Mouse (Mus musculus): ENCODE measurements around the gene Ctnna3.

Gene Ctnna3

DNA sequence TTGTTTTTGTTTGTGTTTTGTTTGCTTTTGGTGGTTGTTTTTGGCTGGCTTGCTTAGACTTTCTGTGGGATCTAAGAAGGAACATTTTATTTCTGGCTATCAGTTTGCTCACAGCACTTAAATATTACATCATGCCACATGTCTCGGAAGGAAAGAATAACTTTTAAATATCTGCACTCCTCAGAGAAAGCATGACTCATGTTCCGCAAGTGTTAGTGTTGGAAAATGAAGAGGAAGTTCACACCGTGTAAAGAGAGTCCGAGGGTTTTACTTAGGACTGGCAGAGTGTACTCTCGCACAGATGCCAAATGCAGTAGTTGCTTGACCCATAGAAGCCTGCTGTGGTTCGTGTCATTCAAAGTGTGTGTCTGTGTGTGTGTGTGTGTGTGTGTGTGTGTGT lies 619.3 kb downstream of the Ctnna3 start:
- DNase-seq (ENCODE audit: low read depth, low spot score): no peak

DNA sequence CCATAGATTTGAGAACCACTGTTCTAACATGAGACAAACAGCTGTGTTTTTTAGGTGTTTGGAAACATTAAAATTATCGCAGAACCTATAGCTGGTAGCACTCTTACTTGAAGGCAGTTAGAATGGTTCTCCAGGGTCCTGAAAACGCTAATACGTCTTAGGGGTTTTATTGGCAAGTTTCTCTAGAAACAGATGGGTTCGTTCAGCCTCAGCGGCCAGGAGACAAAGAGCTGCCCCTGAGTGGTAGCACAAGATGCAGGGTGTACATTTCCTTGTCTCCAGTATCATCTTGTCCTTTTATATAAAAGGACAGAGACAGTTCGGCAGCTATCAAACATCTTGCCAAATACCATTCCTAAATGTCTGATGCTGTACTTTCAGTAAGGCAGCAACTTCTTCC lies 620.0 kb downstream of the Ctnna3 start:
- DNase-seq (ENCODE audit: low read depth, low spot score): no peak

DNA sequence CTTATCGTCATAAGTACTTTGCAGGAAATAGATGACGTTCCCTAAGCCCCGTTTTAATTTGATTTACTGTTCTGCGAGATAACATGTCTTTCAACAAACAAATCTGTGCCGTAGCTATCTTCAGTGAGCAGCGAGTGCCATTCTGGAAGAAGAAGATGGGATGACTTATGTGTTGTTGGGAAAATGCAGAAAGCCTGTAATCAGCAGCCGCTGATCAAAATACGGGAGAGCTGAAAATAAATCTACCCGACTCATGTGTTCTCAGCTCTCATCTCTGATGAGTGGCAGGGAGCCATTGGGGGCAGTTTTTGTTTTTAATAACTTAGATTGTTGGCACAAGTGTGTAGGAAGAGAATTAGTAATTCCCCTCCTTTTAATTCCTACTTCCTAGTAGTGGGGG lies 633.8 kb downstream of the Ctnna3 start:
- no peak for DNase-seq (ENCODE audit: low read depth, low spot score)

DNA sequence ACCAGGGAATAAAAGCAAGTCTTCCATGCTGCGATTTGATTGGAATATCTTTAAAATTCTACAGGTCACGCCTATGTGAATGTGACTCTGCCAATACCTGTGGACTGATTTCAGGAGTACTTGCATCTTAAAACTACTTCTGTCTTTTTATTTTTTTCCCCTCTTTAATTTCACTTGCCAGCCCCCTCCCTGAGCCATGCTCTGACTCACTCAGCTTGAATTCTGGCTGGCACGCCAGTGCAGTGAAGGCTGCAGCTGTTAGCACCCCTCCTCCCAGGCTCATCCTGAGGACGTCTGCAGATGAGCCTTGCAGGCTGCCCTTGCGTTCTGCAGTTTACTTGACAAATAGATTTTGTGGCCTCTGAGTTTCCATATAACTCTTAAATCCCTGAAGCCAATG lies 646.0 kb downstream of the Ctnna3 start:
- no peak for DNase-seq (ENCODE audit: low read depth, low spot score)

DNA sequence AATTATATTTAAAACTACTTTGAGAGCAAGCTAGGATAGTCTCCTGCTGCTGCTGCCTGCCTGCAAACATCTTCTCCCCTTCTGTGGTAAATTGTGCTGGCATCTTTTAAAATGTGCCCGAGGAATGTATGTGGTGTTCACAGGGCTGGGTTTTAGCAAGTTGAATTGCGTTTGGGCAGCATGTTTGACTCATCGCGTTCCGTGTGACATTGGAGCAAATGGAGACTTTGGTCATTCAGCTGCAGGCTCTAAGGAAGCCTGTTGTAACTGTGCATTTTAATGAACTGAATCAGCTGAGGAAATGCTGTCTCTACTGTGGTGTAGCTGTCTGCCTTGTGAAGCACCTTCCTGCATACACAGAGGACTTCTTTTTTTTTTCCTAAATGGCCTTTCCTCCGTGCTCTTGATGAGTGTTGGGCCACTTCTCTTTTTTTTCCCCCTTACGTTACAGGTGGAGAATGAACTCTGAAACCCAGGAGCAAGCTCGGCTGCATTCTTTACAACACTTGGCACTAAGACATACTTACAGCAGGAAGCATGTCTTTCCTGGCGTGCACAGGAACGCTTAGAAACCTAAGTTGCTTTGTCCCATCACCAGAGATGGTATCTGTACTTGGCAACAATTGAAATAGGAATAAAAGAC lies 646.6 kb downstream of the Ctnna3 start:
- DNase-seq (ENCODE audit: low read depth, low spot score): no peak

DNA sequence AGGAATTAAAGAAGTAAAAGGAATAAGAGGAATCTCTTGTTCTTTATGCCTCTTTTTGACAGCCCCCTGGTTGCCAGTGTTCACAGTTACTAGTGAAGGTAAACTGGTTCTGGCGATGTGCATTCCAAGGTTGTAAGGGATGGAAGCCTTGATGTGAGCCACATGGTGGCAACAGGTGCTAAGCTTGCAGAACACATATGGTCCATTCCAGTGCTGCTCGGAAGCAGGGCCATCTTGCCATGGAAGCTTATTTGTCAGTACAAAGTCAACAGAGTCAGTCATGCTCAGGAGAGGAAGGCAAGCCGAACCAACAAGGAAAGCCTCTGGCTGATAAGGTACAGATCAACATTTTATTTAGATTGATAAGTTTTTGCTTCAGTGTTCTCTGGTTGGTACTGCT lies 652.4 kb downstream of the Ctnna3 start:
- no peak for DNase-seq (ENCODE audit: low read depth, low spot score)

DNA sequence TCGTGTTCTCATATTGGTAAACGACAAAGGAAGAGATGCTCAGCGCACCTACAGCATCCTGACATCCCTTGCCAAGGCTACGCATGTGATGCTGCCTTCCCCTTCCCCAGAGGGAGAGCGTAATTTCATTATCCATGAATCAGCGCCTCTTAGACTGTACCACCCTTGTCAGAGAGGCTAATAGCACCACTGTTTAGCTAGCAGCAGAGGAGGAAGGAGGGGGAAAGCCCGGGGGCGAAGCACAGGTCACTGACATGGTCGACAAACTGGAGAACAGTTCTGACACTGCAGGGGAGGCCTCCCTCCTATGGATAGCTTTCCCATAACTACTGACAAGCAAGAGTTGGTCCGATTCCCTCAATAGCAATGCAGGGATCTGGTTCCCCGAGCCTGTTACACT lies 653.9 kb downstream of the Ctnna3 start:
- DNase-seq (ENCODE audit: low read depth, low spot score): no peak

DNA sequence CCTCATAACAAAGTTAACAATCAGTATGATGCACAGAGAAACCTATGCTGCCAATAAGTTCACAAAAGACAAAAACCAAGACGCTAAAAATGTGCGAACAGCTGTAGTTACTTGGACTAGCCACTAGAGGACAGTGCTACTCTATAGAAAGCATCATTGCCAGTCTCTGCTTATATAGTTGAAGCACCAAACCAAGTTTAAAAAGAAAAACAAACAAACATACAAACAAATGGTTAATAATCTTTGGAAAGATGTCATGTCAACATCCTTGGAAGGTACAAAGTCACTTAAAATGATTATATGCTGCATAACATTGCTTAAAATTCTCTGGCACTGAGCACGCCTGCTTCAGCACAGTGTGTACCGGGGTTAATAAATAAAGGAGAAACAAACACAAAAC lies 654.6 kb downstream of the Ctnna3 start:
- peak; percentile 40 for DNase-seq (ENCODE audit: low read depth, low spot score)

DNA sequence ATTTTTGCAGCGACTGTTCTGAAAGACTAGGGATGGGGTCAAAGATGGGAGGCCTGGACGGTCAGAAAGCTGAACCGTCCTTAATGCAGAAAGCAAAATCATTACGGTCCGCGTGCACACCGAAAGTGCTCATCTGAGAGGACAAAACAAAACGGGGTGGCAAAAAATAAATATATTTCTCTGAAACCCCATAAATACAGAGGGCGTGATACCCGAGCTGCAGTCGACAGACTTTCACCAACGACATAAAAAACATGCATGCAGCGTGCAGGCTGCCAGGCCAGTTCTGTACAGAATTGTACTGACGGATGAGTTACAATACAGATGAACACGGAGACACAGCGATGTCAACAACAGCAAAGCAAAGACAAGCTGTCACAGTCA lies 656.3 kb downstream of the Ctnna3 start:
- DNase-seq (ENCODE audit: low read depth, low spot score): no peak

DNA sequence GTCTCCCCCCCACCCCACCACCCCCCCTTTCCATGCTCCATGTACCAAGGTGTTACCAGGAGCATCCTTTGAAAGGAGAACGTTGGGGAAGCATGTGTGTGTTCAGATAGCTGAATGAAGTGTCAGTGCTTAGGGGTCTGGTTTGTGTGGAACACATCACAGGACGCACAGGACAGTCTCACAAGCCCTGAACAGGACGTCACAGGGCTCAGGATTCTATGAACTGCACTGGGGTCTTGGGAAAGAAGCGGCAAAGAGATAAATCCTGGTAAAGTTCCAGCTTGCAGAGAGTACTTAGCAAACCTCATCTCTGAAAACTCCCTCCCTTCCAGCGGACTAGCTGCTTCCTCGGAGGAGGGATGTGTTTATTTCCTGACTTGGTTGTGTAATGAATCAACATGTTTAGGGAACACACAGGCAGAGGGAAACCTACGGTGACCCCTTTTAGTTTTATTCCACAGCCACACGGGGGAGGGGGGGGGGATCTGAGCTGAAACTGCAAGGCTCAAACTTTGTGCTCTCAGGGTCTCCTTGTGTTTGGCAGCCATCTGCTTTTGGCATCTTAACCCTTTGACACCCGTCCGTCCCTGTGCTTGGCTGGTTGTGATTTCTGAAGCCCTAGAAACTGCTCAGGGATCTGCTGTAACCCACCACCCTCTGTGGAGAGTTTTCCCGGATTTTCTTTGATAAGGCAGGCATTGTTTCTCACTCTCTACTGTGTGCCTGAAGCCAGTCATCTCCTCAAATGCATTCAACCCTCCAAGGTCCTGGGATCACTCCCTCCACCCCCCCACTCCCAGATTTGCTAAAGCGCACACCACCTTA lies 656.9 kb downstream of the Ctnna3 start:
- DNase-seq (ENCODE audit: low read depth, low spot score): no peak

DNA sequence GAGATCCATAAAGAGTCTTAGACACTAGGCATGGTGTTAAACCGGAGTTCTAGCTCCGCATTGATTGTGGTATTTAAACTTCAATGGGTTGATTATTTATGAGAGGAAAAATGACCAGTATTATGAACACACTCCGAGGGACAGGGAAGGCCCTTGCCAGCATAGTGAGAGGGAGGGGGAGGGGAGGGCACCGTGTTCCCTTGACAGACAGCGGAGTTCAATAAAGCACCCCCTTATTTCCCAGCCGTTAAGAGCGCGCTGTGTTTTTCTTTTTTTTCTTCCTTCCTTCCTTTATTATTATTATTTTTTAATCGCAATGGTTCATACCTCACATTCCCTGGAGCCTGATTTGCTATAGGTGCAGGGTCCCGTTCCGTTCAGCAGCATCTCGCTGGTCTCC lies 657.6 kb downstream of the Ctnna3 start:
- DNase-seq (ENCODE audit: low read depth, low spot score): no peak

DNA sequence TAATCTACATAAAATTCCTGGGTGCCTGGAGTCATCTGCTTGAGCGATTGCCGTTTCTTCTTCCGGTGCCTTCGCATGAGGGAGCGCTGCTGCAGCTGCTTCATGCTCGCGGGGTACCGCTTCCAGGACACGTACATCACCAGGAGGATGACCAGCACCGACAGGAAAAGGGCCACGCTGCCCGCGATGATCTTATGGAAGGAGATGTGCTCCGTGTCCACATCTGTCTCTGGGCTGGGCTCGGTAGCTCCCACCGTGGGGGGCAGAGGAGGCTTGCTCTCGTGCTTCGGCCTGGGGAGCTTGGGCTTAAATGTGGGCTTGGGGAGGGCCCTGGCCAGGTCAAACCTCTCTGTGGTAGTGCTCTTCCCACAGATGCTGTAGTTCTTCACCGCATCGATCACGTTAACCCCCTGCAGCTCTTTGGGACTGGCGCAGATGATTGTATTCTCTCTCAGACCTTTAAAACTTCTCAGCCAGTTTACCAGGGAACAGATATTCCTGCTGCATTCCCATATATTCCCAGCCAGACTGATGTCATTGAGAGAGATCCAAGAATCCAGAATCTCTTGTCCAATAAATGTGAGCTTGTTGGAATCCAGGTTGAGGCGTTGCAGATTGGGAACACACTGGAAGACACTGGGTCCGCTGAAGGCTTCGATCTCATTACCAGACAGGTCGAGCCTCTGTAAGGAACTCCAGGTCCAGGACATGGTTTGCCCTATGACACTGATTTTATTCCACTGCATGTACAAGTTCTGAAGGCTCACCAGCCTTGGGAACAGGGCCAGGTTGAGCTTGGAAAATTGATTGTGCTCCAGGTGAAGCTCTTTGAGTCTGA lies 658.3 kb downstream of the Ctnna3 start:
- no peak for DNase-seq (ENCODE audit: low read depth, low spot score)

DNA sequence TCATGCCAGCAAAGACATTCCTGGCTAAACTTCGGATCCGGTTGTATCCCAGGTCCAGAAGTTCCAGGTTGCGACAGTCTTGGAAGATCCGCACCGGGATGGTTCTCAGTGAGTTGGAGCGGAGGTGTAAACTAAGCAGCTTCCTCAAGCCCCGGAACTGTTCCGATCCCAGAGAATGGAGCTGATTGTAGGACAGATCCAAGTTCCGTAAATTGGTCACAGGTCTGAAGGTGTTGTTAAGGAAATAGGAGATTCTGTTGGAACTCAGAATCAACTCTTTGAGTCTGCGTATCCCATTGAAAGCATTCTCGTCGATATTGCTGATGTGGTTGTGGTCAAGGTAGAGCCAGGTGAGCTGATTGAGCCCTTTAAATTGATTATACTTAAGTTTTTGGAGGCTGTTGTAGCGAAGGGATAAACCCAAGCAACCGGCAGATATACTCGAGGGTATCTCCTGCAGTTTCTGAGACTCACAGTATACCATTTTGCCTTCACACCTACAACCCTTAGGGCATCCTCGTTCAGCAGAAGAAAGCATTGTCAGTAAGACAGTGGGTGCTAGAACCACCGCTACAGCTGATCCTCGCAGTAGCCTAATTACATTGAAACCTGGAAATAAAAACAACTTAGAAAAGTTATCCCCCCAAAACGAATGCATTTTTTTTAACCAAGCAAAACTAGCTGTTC lies 659.0 kb downstream of the Ctnna3 start:
- DNase-seq (ENCODE audit: low read depth, low spot score): no peak

DNA sequence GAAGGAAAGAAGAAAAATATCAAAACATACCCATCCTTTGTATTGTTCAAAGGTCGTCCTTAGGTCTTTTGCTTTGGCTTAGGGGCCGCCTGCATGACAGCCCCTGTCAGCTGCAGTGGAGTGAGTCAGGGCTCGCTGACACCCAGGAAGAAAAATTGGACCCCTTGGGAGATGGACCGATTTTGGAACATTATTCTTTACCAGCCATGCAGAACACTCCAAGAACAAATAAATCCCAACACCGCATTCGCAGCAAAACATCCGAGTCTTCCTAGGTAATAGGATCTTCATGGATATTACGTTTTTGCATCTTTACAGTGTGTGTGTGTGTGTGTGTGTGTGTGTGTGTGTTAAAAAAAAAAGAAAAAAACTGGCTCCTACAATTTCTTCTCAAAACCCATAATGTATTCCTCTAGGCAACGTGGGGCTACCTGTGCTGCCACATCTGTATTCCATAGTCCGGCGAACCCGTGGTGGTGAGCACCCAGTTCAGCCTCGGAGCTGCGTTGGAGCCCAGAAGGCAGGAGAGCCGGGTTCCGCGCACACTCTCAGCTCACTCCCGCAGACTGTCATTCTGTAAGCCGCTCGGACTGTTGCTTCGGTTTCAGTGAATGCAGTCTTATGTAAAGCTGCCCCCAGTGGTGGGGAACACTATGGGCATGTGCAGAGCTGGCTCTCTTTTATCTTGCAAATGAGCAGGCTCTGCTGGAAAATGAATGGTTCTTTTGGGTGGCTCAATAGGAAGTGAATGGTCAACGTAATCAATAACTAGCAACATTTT lies 660.0 kb downstream of the Ctnna3 start, which contains the start of gene Lrrtm3:
Lrrtm3 (minus strand) TSS at position 598 of the 781 bp plus-strand sequence.
- DNase-seq (ENCODE audit: low read depth, low spot score): peak; percentile 92

DNA sequence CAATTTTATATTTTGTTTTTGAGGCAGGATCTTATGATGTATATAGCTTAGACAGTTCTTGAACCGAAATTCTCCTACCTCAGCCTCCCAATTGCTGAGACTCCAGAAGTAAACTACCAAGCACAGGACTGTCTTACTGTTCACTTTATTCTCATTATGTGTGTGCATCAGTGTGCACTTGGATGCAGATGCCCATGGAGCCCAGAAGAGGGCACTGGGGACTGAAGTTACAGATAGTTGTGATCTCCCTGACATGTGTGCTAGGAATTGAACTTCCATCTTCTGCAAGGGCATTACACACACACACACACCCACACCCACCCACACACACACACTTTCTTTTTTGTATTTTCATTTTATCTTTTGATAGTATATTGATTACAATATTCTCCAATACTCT lies 666.6 kb downstream of the Ctnna3 start:
- DNase-seq (ENCODE audit: low read depth, low spot score): peak; percentile 17

DNA sequence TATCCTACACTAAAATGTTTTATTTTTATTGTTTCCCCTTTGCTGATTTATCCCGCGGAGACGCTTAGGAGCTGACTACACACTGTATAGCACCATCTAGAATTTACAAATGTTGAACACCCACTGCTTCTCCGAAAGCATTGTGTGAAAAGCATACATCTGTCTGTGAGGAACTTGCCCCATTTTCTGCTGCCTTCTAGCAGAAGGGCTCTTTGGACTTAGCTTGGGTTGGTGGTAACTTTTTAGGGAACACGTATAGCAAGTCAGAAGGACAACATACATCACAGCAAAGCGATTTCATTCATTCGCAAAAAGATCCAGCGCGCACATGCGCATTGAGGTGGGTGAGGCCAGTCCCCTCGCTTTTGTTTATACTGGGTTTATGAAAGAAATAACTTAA lies 685.3 kb downstream of the Ctnna3 start:
- DNase-seq (ENCODE audit: low read depth, low spot score): no peak

DNA sequence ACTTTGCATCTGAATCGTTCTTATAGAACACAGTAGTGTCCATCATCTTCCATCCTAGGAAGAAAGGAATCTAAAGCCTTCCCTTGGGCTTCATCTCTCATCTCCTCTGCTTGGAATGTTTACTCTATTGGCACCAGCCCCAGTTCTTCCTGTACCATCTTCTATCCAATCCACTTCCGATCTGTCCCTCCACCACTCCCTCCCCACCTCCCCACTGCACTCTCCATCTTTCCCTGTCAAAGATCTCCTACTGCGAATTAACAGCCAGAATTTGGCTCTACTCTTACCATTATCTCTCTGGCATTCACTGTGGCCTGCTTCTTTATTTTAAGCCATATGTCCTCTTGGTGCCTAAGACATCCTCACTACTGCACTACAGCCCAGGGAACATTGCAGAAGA lies 688.9 kb downstream of the Ctnna3 start:
- no peak for DNase-seq (ENCODE audit: low read depth, low spot score)

DNA sequence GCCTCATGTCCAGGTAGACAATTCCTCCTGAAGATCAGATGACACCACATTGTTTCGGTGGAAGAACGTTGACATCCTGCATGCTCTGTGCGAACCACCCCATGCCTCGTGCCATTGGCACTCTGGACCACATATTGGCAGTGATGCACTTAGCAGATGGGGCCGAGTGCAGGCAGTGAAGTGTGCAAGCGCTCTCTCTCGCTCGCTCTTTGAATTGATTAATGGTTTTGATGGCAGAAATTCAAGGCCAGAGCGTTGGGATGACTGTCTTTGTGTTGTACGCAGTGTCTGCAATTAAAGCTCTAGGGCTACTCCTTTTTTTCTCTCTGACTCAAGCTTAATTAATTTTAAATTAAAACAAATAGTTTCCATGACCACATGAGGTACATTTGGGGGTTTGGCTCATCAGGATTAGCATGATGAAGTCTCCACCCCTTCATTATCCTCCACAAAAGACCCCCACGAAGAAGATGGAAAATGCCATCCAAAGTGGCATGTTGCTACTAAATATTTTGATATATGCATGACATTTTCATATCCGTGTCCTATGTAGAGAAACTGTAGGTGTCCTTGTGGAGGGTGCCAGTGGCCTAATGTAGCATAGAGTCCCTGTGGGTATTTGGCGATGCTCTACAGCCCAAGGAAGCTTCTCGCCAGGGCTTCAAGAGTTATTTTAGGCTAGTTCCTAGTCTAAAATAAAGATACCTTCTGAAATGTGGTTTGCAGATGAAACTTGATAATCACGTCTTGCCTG lies 700.7 kb downstream of the Ctnna3 start:
- DNase-seq (ENCODE audit: low read depth, low spot score): no peak

DNA sequence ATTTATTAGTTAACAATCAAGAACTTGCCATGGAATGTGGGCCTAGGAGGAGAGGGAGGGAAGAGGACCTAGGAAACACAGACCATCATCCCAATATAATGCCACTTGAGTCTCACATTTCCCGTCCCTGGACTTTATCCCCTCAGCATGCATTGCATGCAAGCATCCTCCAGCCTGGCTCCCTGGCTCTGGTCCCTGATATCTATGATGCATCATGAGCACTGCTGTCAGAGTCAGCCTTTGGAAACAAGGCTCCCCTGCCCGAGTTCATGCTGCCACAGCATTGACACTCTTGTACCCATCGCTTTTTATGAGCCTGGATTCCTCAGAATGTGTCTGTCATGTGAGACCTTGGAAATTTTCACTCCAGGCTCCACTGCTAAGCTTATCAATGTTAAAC lies 703.6 kb downstream of the Ctnna3 start:
- no peak for DNase-seq (ENCODE audit: low read depth, low spot score)

DNA sequence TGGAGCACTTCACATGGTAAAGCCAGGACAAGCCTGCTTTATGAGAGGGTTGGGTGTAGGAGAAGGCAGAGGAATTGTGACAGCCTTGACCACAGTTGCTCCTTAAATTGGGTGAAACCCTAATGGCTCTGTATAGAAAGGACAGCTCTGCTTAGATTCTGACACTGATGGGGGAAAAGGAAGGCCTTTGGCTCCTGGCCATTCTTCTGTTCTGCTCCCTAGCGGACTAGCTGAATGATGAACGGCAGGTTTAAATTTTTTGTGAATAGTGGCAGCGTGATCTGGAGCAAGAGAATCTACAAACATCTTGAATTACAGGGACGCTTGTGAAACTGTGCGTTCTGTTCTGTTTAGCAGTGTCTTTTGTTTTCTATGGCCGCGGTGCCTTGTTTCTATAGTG lies 705.6 kb downstream of the Ctnna3 start:
- DNase-seq (ENCODE audit: low read depth, low spot score): no peak

All from ES-CJ7 (cell line).